Mouse (Mus musculus): ENCODE measurements at regions not wholly inside any gene's neighbourhood (a gene's known extent, or its start where the extent isn't known, plus 50 kb on each side); places are given as distances from the start of the nearest gene placed in this dataset.

DNA sequence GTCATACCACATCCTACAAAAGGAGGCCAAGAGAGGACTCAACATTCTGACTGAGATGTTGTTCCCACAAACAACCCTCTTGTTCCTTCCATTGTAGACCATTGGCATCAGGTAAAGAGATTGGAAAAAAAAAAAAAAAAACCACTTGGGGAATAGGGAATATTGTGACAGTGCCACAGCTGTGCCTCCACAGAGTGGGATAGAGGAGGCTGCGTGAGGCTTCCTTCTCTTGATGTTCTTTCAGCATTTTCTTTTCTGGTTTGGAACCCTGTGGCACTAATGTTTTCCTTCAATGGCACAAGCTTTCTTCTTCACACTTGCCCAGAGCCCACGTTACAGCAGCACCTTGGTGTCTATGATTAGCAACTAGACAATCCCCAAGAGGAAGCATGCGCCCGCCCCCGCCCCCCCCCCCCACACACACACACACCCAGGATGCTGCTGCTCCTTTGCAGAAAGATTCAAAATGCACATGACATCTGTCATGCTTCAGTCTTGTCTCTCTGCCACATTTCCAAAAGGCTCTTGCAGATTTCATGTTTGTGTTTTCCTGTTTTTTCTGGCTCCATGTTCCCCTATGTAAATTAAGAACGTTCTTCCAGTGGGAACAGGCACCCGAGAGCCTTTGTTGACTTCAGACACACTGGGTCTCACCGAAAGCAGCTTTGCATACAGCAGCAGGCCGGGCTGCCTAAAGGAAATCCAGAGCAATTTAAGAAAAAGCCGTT is 2283.4 kb upstream of the Gm7489 start:
- H3K9me3 ChIP-seq (ENCODE audit: control insufficient read depth) = no peaks in the 10 kb centered on the region

DNA sequence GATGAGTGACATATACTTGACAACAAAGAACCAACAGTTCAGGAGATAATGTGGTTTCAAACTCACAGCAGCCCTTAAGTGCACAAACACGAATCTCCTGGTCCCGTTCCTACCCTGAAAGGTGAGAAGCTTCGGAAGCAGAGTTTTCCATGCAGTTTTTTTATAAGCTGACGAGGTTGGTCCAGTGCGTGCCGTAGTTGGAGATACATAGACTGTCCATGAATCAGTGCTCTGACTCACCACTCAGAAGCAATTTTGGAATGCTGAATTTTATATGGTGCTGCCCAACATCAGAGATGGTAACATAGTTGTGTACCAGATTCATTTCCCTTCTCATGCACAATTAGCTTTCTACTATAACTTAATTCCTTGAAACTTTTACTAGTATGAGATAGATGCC is 2263.3 kb upstream of the Gm7489 start:
- ATAC-seq = no peak
- TF ChIP-seq CTCF (IDR thresholded peaks at IDR 0.05; ENCODE audit: low read depth) = no peak
- no peaks in the 10 kb centered on the region for H3K9me3 ChIP-seq (ENCODE audit: control insufficient read depth)
- no peak overlapping the region for H3K27ac ChIP-seq (ENCODE audit: low read depth, low read length)
- no peaks in the 10 kb centered on the region for H3K27me3 ChIP-seq (replicated peaks; ENCODE audit: control insufficient read depth, insufficient read depth, low read length)
- H3K36me3 ChIP-seq (ENCODE audit: control insufficient read depth, insufficient read depth) = no peaks in the 10 kb centered on the region
- H3K4me3 ChIP-seq (ENCODE audit: low read depth, low read length) = no peak overlapping the region
- no peaks in the 10 kb centered on the region for H3K4me1 ChIP-seq (replicated peaks; ENCODE audit: control insufficient read depth, insufficient read depth, low read length)
- no peak overlapping the region for H3K9ac ChIP-seq (ENCODE audit: low read depth, low read length)
- WGBS = 94% methylated on average over 6 of the region's 6 CpGs
- H3K4me2 ChIP-seq (replicated peaks; ENCODE audit: low read depth) = no peak overlapping the region

More for the DNA sequence above, 2283.4 kb upstream of the Gm7489 start:
- TF ChIP-seq CTCF (IDR thresholded peaks at IDR 0.05; ENCODE audit: low read depth) = no peak
- no peaks in the 10 kb centered on the region for H3K36me3 ChIP-seq (ENCODE audit: control insufficient read depth, insufficient read depth)
- no peak for ATAC-seq
- H3K27me3 ChIP-seq (replicated peaks; ENCODE audit: control insufficient read depth, insufficient read depth, low read length) = no peaks in the 10 kb centered on the region
- no peak overlapping the region for H3K4me2 ChIP-seq (replicated peaks; ENCODE audit: low read depth)
- no peaks in the 10 kb centered on the region for H3K4me1 ChIP-seq (replicated peaks; ENCODE audit: control insufficient read depth, insufficient read depth, low read length)
- no peak overlapping the region for H3K4me3 ChIP-seq (ENCODE audit: low read depth, low read length)
- no peak overlapping the region for H3K27ac ChIP-seq (ENCODE audit: low read depth, low read length)
- no peak overlapping the region for H3K9ac ChIP-seq (ENCODE audit: low read depth, low read length)
- whole genome bisulfite sequencing = 60% methylated on average over 10 of the region's 10 CpGs

DNA sequence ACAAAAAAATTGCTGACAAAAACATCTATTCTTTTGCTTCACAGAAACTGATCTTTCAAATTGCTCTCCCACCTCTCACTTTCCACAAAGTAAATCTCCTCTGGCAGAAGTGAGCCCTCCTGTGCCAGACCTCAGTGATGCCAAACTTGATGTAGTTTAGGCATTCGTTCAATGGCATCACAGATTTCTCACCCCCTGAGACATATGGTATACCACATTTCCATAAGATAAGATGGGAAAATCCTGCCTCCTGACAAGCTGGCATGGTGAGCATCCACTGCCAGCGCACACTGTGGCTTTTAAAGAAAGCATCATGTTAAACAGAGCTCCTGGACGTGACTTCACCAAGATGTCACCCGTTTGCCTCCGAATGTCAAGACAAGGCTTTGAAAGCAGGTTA is 2257.2 kb upstream of the Gm7489 start:
- no peaks in the 10 kb centered on the region for H3K36me3 ChIP-seq (ENCODE audit: control insufficient read depth, insufficient read depth)
- no peak for TF ChIP-seq CTCF (IDR thresholded peaks at IDR 0.05; ENCODE audit: low read depth)
- no peaks in the 10 kb centered on the region for H3K9me3 ChIP-seq (ENCODE audit: control insufficient read depth)
- no peak overlapping the region for H3K27ac ChIP-seq (ENCODE audit: low read depth, low read length)
- H3K9ac ChIP-seq (ENCODE audit: low read depth, low read length) = no peak overlapping the region
- no peaks in the 10 kb centered on the region for H3K27me3 ChIP-seq (replicated peaks; ENCODE audit: control insufficient read depth, insufficient read depth, low read length)
- ATAC-seq = no peak
- no peak overlapping the region for H3K4me3 ChIP-seq (ENCODE audit: low read depth, low read length)
- H3K4me2 ChIP-seq (replicated peaks; ENCODE audit: low read depth) = no peak overlapping the region
- no peaks in the 10 kb centered on the region for H3K4me1 ChIP-seq (replicated peaks; ENCODE audit: control insufficient read depth, insufficient read depth, low read length)
- 90% methylated on average over 5 of the region's 5 CpGs for WGBS

DNA sequence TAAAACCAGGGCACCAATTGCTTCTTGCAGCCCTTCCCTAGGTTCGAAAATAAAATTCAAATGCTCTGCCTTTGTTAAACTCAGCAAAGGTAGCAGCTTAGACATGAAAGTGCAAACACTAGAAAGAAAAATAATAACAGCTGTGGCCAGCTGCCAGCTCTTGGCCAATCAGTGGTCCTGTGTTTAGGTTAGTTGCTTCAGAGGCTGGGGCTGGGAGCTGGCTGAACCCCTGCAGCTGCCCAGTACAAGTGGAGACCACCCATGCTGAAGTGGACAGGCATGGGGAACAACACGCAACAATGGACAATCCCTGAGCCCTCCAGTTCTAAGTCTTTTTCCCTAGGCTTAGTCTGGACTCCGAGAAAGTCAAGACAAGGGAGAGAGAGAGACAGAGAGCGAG is 2256.2 kb upstream of the Gm7489 start:
- peak overlapping the region; percentile 17; the same call in 1 of the 2 replicates for H3K4me2 ChIP-seq (replicated peaks; ENCODE audit: low read depth)
- H3K9me3 ChIP-seq (ENCODE audit: control insufficient read depth) = no peaks in the 10 kb centered on the region
- H3K27me3 ChIP-seq (replicated peaks; ENCODE audit: control insufficient read depth, insufficient read depth, low read length) = no peaks in the 10 kb centered on the region
- ATAC-seq = no peak
- no peaks in the 10 kb centered on the region for H3K36me3 ChIP-seq (ENCODE audit: control insufficient read depth, insufficient read depth)
- H3K9ac ChIP-seq (ENCODE audit: low read depth, low read length) = no peak overlapping the region
- 58% methylated on average over 4 of the region's 4 CpGs for WGBS
- H3K4me3 ChIP-seq (ENCODE audit: low read depth, low read length) = no peak overlapping the region
- TF ChIP-seq CTCF (IDR thresholded peaks at IDR 0.05; ENCODE audit: low read depth) = no peak
- H3K4me1 ChIP-seq (replicated peaks; ENCODE audit: control insufficient read depth, insufficient read depth, low read length) = no peaks in the 10 kb centered on the region
- no peak overlapping the region for H3K27ac ChIP-seq (ENCODE audit: low read depth, low read length)

DNA sequence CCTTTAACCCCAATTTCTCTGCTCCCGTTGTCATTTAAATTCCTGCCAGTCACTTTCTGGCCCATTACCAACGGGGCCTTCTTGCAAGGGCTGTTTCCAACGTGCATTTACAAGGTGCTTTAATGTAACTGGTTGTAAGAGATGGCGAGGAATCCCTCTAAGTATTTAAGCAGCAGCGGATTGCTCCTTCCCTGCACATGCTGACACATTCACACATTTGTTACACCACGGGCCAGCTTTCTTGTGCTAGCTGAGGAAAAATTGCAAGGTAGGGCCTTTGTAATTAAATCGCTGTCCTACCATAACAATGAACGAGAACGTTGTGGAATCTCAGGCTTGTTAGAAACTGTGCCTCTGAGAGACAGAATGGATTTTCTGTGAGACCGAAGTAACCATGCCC is 2252.8 kb upstream of the Gm7489 start:
- TF ChIP-seq CTCF (IDR thresholded peaks at IDR 0.05; ENCODE audit: low read depth) = no peak
- Histone ChIP-seq H3K4me1 (replicated peaks; ENCODE audit: control insufficient read depth, insufficient read depth, low read length) (no peaks in the 10 kb centered on the region), H3K27me3 (replicated peaks; ENCODE audit: control insufficient read depth, insufficient read depth, low read length) (no peaks in the 10 kb centered on the region), H3K9me3 (ENCODE audit: control insufficient read depth) (no peaks in the 10 kb centered on the region), H3K4me2 (replicated peaks; ENCODE audit: low read depth) (no peak overlapping the region), H3K27ac (ENCODE audit: low read depth, low read length) (no peak overlapping the region), H3K36me3 (ENCODE audit: control insufficient read depth, insufficient read depth) (no peaks in the 10 kb centered on the region), H3K9ac (ENCODE audit: low read depth, low read length) (no peak overlapping the region), H3K4me3 (ENCODE audit: low read depth, low read length) (no peak overlapping the region)
- WGBS = 82% methylated on average over 10 of the region's 10 CpGs
- ATAC-seq = no peak

DNA sequence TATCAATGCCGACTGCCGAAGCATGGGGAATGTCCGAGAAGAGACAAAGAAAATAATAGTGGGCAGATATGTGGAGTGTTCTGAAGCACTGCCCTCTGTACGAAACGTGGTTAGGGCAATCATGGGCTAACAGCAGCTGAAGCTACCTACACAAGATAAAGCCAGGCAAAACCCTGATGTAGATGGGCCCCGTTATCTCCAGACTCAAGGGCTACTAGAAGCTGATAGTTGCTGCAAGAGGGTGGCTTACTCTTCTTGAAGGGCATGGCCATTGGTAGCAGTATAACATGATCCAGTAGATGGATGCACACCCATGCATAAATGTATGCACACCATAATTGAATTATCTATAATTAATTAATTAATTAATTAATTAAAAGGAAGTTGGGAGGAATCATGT is 2251.6 kb upstream of the Gm7489 start:
- no peak for ATAC-seq
- 91% methylated on average over 6 of the region's 6 CpGs for WGBS
- Histone ChIP-seq H3K27me3 (replicated peaks; ENCODE audit: control insufficient read depth, insufficient read depth, low read length) (no peaks in the 10 kb centered on the region), H3K4me2 (replicated peaks; ENCODE audit: low read depth) (no peak overlapping the region), H3K4me3 (ENCODE audit: low read depth, low read length) (no peak overlapping the region), H3K9ac (ENCODE audit: low read depth, low read length) (no peak overlapping the region), H3K4me1 (replicated peaks; ENCODE audit: control insufficient read depth, insufficient read depth, low read length) (no peaks in the 10 kb centered on the region), H3K9me3 (ENCODE audit: control insufficient read depth) (no peaks in the 10 kb centered on the region), H3K27ac (ENCODE audit: low read depth, low read length) (no peak overlapping the region), H3K36me3 (ENCODE audit: control insufficient read depth, insufficient read depth) (no peaks in the 10 kb centered on the region)
- no peak for TF ChIP-seq CTCF (IDR thresholded peaks at IDR 0.05; ENCODE audit: low read depth)
